Mouse (Mus musculus) stomach, postnatal 0 days (tissue): ENCODE measurements at regions not wholly inside any gene's neighbourhood (a gene's known extent, or its start where the extent isn't known, plus 50 kb on each side); places are given as distances from the start of the nearest gene placed in this dataset.

Experiments
- ATAC-seq: fragments of 200-750 bp; cut with Nextera tagmentation; 2 replicates; pipeline ENCODE4 v1.8.0; 2017; ENCODE audit not compliant: low FRiP score, low TSS enrichment
- DNase-seq: peaks from one replicate; pipeline ENCODE4 v3.0.0-alpha.2; 2016; ENCODE audit warnings: low spot score
- H3K27ac ChIP-seq: fragments of 300-500 bp; sonication (generic); replicated peaks from 2 replicates; pipeline ENCODE4 v1.5.1; 2014; ENCODE audit warnings: mild to moderate bottlenecking, control low read depth
- H3K27me3 ChIP-seq: fragments of 300-500 bp; sonication (generic); 2 replicates; pipeline ENCODE4 v1.6.1; 2014; ENCODE audit warnings: low read length; ENCODE audit not compliant: control insufficient read depth, insufficient read depth
- H3K36me3 ChIP-seq: fragments of 300-500 bp; sonication (generic); 2 replicates; pipeline ENCODE4 v1.6.1; 2014; ENCODE audit warnings: low read length, mixed read lengths; ENCODE audit not compliant: control insufficient read depth, insufficient read depth
- H3K4me1 ChIP-seq: fragments of 300-500 bp; sonication (generic); replicated peaks from 2 replicates; pipeline ENCODE4 v1.6.1; 2014; ENCODE audit warnings: antibody characterized with exemption; ENCODE audit not compliant: control insufficient read depth, insufficient read depth
- H3K4me2 ChIP-seq: fragments of 300-500 bp; sonication (generic); replicated peaks from 2 replicates; pipeline ENCODE4 v1.6.1; 2014; ENCODE audit warnings: low read depth, mild to moderate bottlenecking, control low read depth, moderate library complexity
- H3K4me3 ChIP-seq: fragments of 300-500 bp; sonication (generic); 2 replicates; pipeline ENCODE4 v1.5.1; 2014; ENCODE audit warnings: low read depth, low read length, control low read depth
- H3K9ac ChIP-seq: fragments of 300-500 bp; sonication (generic); 2 replicates; pipeline ENCODE4 v1.6.1; 2014; ENCODE audit warnings: mild to moderate bottlenecking, low read length, control low read depth, mixed read lengths
- H3K9me3 ChIP-seq: fragments of 300-500 bp; sonication (generic); 2 replicates; pipeline ENCODE4 v1.6.1; 2016; ENCODE audit warnings: low read length; ENCODE audit not compliant: control insufficient read depth
- CTCF ChIP-seq: IDR thresholded peaks from 2 replicates; pipeline ENCODE4 v1.5.1; 2016; ENCODE audit warnings: antibody characterized with exemption, low read depth, mild to moderate bottlenecking, moderate library complexity
- EP300 ChIP-seq: optimal IDR thresholded peaks from 2 replicates; pipeline ENCODE3; 2016; ENCODE audit warnings: antibody characterized with exemption
- WGBS: fragments of 180-500 bp; shearing (Covaris S2); extraction: QIAGEN DNeasy Blood & Tissue Kit; methylation state at CpG from one replicate; pipeline ENCODE4 v1.1.7; 2014; 5-methylcytosine and 5-hydroxymethylcytosine counted together

GRCm38 (mm10) chr14:58631221-58631620 is 511.5 kb downstream of the 1700129C05Rik start:
- ATAC-seq (peak; percentile 83), DNase-seq (peak; percentile 68)
- Histone ChIP-seq H3K36me3 (no peaks in the 10 kb centered on the region), H3K4me1 (no peaks in the 10 kb centered on the region), H3K9me3 (no peaks in the 10 kb centered on the region), H3K27me3 (no peaks in the 10 kb centered on the region), H3K27ac (no peak overlapping the region), H3K4me3 (no peak overlapping the region), H3K9ac (no peak overlapping the region), H3K4me2 (no peak overlapping the region)
- 32% methylated on average over 9 of the region's 9 CpGs for WGBS
- TF ChIP-seq EP300, result no peak

DNA sequence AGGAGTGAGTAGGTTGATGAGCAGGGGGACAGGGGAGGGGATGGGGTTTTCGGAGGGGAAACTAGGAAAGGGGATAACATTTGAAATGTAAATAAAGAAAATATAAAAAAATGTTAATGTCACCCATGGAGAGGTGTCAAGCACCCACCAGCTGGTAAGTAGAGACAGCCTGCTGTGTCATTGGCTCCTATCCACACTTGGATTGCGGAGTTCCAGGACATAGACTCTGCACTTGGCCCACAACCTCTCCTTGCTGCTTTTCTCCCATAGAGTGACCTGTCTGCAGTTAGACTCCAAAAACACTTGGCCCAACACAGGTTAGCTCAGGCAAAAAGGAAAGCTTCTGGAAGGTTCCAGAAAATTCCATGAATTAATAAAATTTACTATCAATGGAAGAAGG is 514.4 kb downstream of the 1700129C05Rik start:
- Histone ChIP-seq H3K4me1 (no peaks in the 10 kb centered on the region), H3K27me3 (no peaks in the 10 kb centered on the region), H3K27ac (no peak overlapping the region), H3K4me2 (no peak overlapping the region), H3K4me3 (no peak overlapping the region), H3K36me3 (no peaks in the 10 kb centered on the region), H3K9me3 (no peaks in the 10 kb centered on the region), H3K9ac (no peak overlapping the region)
- DNase-seq (no peak), ATAC-seq (no peak)
- 100% methylated on average over 2 of the region's 2 CpGs for WGBS
- no peak for TF ChIP-seq EP300
- no peak for TF ChIP-seq CTCF

GRCm38 (mm10) chr14:58626506-58627256 is 516.0 kb downstream of the 1700129C05Rik start:
- WGBS, result 59% methylated on average over 5 of the region's 5 CpGs
- DNase-seq (no peak), ATAC-seq (no peak)
- Histone ChIP-seq H3K4me1 (no peaks in the 10 kb centered on the region), H3K9me3 (no peaks in the 10 kb centered on the region), H3K27me3 (no peaks in the 10 kb centered on the region), H3K9ac (no peak overlapping the region), H3K4me3 (no peak overlapping the region), H3K4me2 (no peak overlapping the region), H3K36me3 (no peaks in the 10 kb centered on the region), H3K27ac (no peak overlapping the region)
- TF ChIP-seq CTCF (no peak), EP300 (no peak)

DNA sequence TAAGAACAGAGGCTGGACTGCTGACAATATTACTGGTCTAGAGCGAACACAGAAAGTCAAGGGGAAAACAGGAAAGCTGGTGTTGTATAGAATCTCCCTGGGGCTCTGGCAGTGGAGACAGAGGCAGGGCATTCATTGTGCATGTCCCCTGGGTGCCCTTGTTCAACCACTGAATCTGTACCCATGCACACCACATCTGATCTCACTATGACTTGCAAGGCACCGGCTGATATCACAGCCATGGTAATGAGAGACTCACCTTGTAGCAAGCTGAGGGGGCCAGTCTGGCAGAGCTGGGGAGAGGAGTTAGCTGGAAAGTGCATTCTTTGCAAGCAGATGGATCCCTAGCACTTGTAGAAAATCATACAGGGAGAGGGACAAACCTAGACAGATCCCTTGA is 522.5 kb downstream of the 1700129C05Rik start:
- no peaks in the 10 kb centered on the region for H3K4me1 ChIP-seq
- WGBS, result 87% methylated on average over 2 of the region's 2 CpGs
- no peak for ATAC-seq
- no peak overlapping the region for H3K9ac ChIP-seq
- no peaks in the 10 kb centered on the region for H3K27me3 ChIP-seq
- no peak overlapping the region for H3K27ac ChIP-seq
- DNase-seq, result no peak
- no peak overlapping the region for H3K4me3 ChIP-seq
- no peaks in the 10 kb centered on the region for H3K36me3 ChIP-seq
- no peak overlapping the region for H3K4me2 ChIP-seq
- H3K9me3 ChIP-seq, result no peaks in the 10 kb centered on the region
- no peak for TF ChIP-seq EP300

- H3K4me1 ChIP-seq, result no peaks in the 10 kb centered on the region
- no peak for DNase-seq
- no peaks in the 10 kb centered on the region for H3K36me3 ChIP-seq
- H3K27me3 ChIP-seq, result no peaks in the 10 kb centered on the region
- no peak overlapping the region for H3K4me2 ChIP-seq
- no peaks in the 10 kb centered on the region for H3K9me3 ChIP-seq
- H3K9ac ChIP-seq, result no peak overlapping the region
- no peak overlapping the region for H3K27ac ChIP-seq
- TF ChIP-seq CTCF (no peak), EP300 (no peak)
- no peak overlapping the region for H3K4me3 ChIP-seq
- no peak for ATAC-seq
- WGBS, result 35% methylated on average over 10 of the region's 10 CpGs
Observed at GRCm38 (mm10) chr14:58617656-58618055, 525.0 kb downstream of the 1700129C05Rik start.

- DNase-seq (no peak), ATAC-seq (no peak)
- WGBS, result 38% methylated on average over 4 of the region's 4 CpGs
Observed at GRCm38 (mm10) chr14:58608216-58608615, 534.5 kb downstream of the 1700129C05Rik start.

More at GRCm38 (mm10) chr14:58608216-58608615, 534.5 kb downstream of the 1700129C05Rik start:
- Histone ChIP-seq H3K27ac (no peak overlapping the region), H3K9ac (no peak overlapping the region), H3K9me3 (no peaks in the 10 kb centered on the region), H3K27me3 (no peaks in the 10 kb centered on the region), H3K4me2 (no peak overlapping the region), H3K36me3 (no peaks in the 10 kb centered on the region), H3K4me1 (no peaks in the 10 kb centered on the region), H3K4me3 (no peak overlapping the region)
- TF ChIP-seq EP300 (no peak), CTCF (no peak)
